Mouse (Mus musculus): ENCODE measurements around the gene Tubb3.

The Tubb3 gene

GRCm38 (mm10) chr8:123411246-123411645 is at the start of gene Tubb3:
Gene Tubb3 (plus strand): TSS chr8:123411424.
- DNase-seq (ENCODE audit: extremely low spot score, low read depth, low spot score) = no peak

GRCm38 (mm10) chr8:123373403-123374238 is 37.6 kb upstream of the Tubb3 start, which contains the start of gene Tcf25:
Gene Tcf25 (plus strand): TSS chr8:123373753.
- DNase-seq (ENCODE audit: extremely low spot score, low read depth, low spot score) = peak; percentile 76

GRCm38 (mm10) chr8:123374239-123374578 is 37.0 kb upstream of the Tubb3 start:
- peak; percentile 67 for DNase-seq (ENCODE audit: extremely low spot score, low read depth, low spot score)

- no peak for DNase-seq (ENCODE audit: extremely low spot score, low read depth, low spot score)
Observed at GRCm38 (mm10) chr8:123375701-123376100, 35.5 kb upstream of the Tubb3 start.

GRCm38 (mm10) chr8:123376106-123376505 is 35.1 kb upstream of the Tubb3 start:
- no peak for DNase-seq (ENCODE audit: extremely low spot score, low read depth, low spot score)

GRCm38 (mm10) chr8:123381711-123382110 is 29.5 kb upstream of the Tubb3 start:
- DNase-seq (ENCODE audit: extremely low spot score, low read depth, low spot score) = no peak

GRCm38 (mm10) chr8:123382516-123382915 is 28.7 kb upstream of the Tubb3 start:
- DNase-seq (ENCODE audit: extremely low spot score, low read depth, low spot score) = no peak

GRCm38 (mm10) chr8:123384883-123385540 is 26.2 kb upstream of the Tubb3 start:
- no peak for DNase-seq (ENCODE audit: extremely low spot score, low read depth, low spot score)

GRCm38 (mm10) chr8:123387041-123387440 is 24.2 kb upstream of the Tubb3 start:
- no peak for DNase-seq (ENCODE audit: extremely low spot score, low read depth, low spot score)

GRCm38 (mm10) chr8:123387801-123388200 is 23.4 kb upstream of the Tubb3 start:
- no peak for DNase-seq (ENCODE audit: extremely low spot score, low read depth, low spot score)

- no peak for DNase-seq (ENCODE audit: extremely low spot score, low read depth, low spot score)
Observed at GRCm38 (mm10) chr8:123389026-123389425, 22.2 kb upstream of the Tubb3 start.

GRCm38 (mm10) chr8:123398308-123398707 is 12.9 kb upstream of the Tubb3 start:
- DNase-seq (ENCODE audit: extremely low spot score, low read depth, low spot score) = no peak

- DNase-seq (ENCODE audit: extremely low spot score, low read depth, low spot score) = no peak
Observed at GRCm38 (mm10) chr8:123401936-123402335, 9.3 kb upstream of the Tubb3 start.

- no peak for DNase-seq (ENCODE audit: extremely low spot score, low read depth, low spot score)
Observed at GRCm38 (mm10) chr8:123402730-123403326, 8.4 kb upstream of the Tubb3 start.

- DNase-seq (ENCODE audit: extremely low spot score, low read depth, low spot score) = no peak
Observed at GRCm38 (mm10) chr8:123404521-123404920, 6.7 kb upstream of the Tubb3 start.

GRCm38 (mm10) chr8:123406786-123407185 is 4.4 kb upstream of the Tubb3 start, which contains the start of gene Mc1r:
Gene Mc1r (plus strand): TSS chr8:123407107.
- DNase-seq (ENCODE audit: extremely low spot score, low read depth, low spot score) = no peak

- DNase-seq (ENCODE audit: extremely low spot score, low read depth, low spot score) = no peak
Observed at GRCm38 (mm10) chr8:123407612-123408011, 3.6 kb upstream of the Tubb3 start.

- no peak for DNase-seq (ENCODE audit: extremely low spot score, low read depth, low spot score)
Observed at GRCm38 (mm10) chr8:123408586-123409544, 2.4 kb upstream of the Tubb3 start.

GRCm38 (mm10) chr8:123410049-123410587 is 1.1 kb upstream of the Tubb3 start:
- DNase-seq (ENCODE audit: extremely low spot score, low read depth, low spot score) = no peak

GRCm38 (mm10) chr8:123410788-123411187 is 436 bp upstream of the Tubb3 start:
- no peak for DNase-seq (ENCODE audit: extremely low spot score, low read depth, low spot score)
